Mouse (Mus musculus): Measurements from ENCODE around the gene Nfil3.

- no peak for TF ChIP-seq EP300 (IDR thresholded peaks at IDR 0.05; ENCODE audit: insufficient read depth, low read depth, low read length)
- TF ChIP-seq CTCF (IDR thresholded peaks at IDR 0.05): no peak
Measured at GRCm38 (mm10) chr13:52921065-52921825, 59.6 kb downstream of the Nfil3 start.
